Mouse (Mus musculus): ENCODE results near the gene Pheta2. TPM values are rescaled to one million over a fixed set of nuclear protein-coding genes. Genes with fewer than 3 reads are reported as not detected.

Pheta2 gene
- 1.6 and 2.1 TPM in 2 replicates for polyA plus RNA-seq (2015; fragmentation: Nextera tagmentation; extraction: Ambion mirVana)

- peaks cover 3% of the 10 kb centered on the region; the same call in 1 of the 2 replicates for H3K36me3 ChIP-seq (ENCODE audit: control insufficient read depth, insufficient read depth, low read length)
- H3K9ac ChIP-seq (ENCODE audit: low read depth, low read length) = peak within 1 kb of the TSS; percentile 53
- ATAC-seq = peak; percentile 92
- peak within 1 kb of the TSS; percentile 47 for H3K4me3 ChIP-seq (ENCODE audit: low read length)
- no peak within 1 kb of the TSS for H3K27ac ChIP-seq (ENCODE audit: low read depth, low read length)
- WGBS = 0% methylated on average over 41 of the region's 41 CpGs
- no peaks in the 10 kb centered on the region for H3K9me3 ChIP-seq (ENCODE audit: control insufficient read depth, low read length)
- H3K4me2 ChIP-seq (ENCODE audit: low read length) = peak within 1 kb of the TSS; percentile 76
- H3K27me3 ChIP-seq (replicated peaks; ENCODE audit: control insufficient read depth, insufficient read depth, low read length) = peaks cover 10% of the 10 kb centered on the region
- peaks cover 15% of the 10 kb centered on the region for H3K4me1 ChIP-seq (ENCODE audit: control insufficient read depth, insufficient read depth, low read depth, low read length)
These were observed at the start of gene Pheta2, which contains the start of the genes Naga and Smdt1 for GRCm38 (mm10) chr15:82338593-82339112. Gene Pheta2 (plus strand): TSS chr15:82338942. Gene Naga (minus strand): TSS chr15:82338925. Gene Smdt1 (plus strand): TSS chr15:82338959.

- Histone ChIP-seq H3K4me1 (ENCODE audit: control insufficient read depth, insufficient read depth, low read depth, low read length) (peaks cover 15% of the 10 kb centered on the region), H3K9ac (ENCODE audit: low read depth, low read length) (no peak overlapping the region), H3K4me3 (ENCODE audit: low read length) (no peak overlapping the region), H3K36me3 (ENCODE audit: control insufficient read depth, insufficient read depth, low read length) (peaks cover 45% of the 10 kb centered on the region), H3K27me3 (replicated peaks; ENCODE audit: control insufficient read depth, insufficient read depth, low read length) (no peaks in the 10 kb centered on the region), H3K9me3 (ENCODE audit: control insufficient read depth, low read length) (no peaks in the 10 kb centered on the region), H3K4me2 (ENCODE audit: low read length) (no peak overlapping the region), H3K27ac (ENCODE audit: low read depth, low read length) (no peak overlapping the region)
- no peak for ATAC-seq
- WGBS = 84% methylated on average over 7 of the region's 7 CpGs
These were observed 48.5 kb upstream of the Pheta2 start for GRCm38 (mm10) chr15:82290252-82290651.

GRCm38 (mm10) chr15:82292851-82293250, 45.9 kb upstream of the Pheta2 start:
- Histone ChIP-seq H3K4me1 (ENCODE audit: control insufficient read depth, insufficient read depth, low read depth, low read length) (peaks cover 15% of the 10 kb centered on the region), H3K27ac (ENCODE audit: low read depth, low read length) (peak overlapping the region; percentile 70), H3K4me2 (ENCODE audit: low read length) (peak overlapping the region; percentile 41), H3K9me3 (ENCODE audit: control insufficient read depth, low read length) (no peaks in the 10 kb centered on the region), H3K27me3 (replicated peaks; ENCODE audit: control insufficient read depth, insufficient read depth, low read length) (no peaks in the 10 kb centered on the region), H3K9ac (ENCODE audit: low read depth, low read length) (peak overlapping the region; percentile 17; the same call in 1 of the 2 replicates), H3K36me3 (ENCODE audit: control insufficient read depth, insufficient read depth, low read length) (peaks cover 32% of the 10 kb centered on the region), H3K4me3 (ENCODE audit: low read length) (no peak overlapping the region)
- peak; percentile 29 for ATAC-seq
- 10% methylated on average over 5 of the region's 5 CpGs for WGBS

GRCm38 (mm10) chr15:82293271-82293711, 45.5 kb upstream of the Pheta2 start:
- 6% methylated on average over 7 of the region's 7 CpGs for WGBS
- Histone ChIP-seq H3K4me2 (ENCODE audit: low read length) (peak overlapping the region; percentile 41), H3K36me3 (ENCODE audit: control insufficient read depth, insufficient read depth, low read length) (peaks cover 29% of the 10 kb centered on the region), H3K27me3 (replicated peaks; ENCODE audit: control insufficient read depth, insufficient read depth, low read length) (no peaks in the 10 kb centered on the region), H3K4me1 (ENCODE audit: control insufficient read depth, insufficient read depth, low read depth, low read length) (peaks cover 15% of the 10 kb centered on the region), H3K27ac (ENCODE audit: low read depth, low read length) (peak overlapping the region; percentile 70), H3K4me3 (ENCODE audit: low read length) (no peak overlapping the region), H3K9me3 (ENCODE audit: control insufficient read depth, low read length) (no peaks in the 10 kb centered on the region), H3K9ac (ENCODE audit: low read depth, low read length) (peak overlapping the region; percentile 17)
- ATAC-seq = peak; percentile 87

- ATAC-seq = peak; percentile 10; the same call in 1 of the 2 replicates
- 28% methylated on average over 8 of the region's 8 CpGs for WGBS
- peaks cover 15% of the 10 kb centered on the region for H3K4me1 ChIP-seq (ENCODE audit: control insufficient read depth, insufficient read depth, low read depth, low read length)
- H3K9me3 ChIP-seq (ENCODE audit: control insufficient read depth, low read length) = no peaks in the 10 kb centered on the region
- H3K27me3 ChIP-seq (replicated peaks; ENCODE audit: control insufficient read depth, insufficient read depth, low read length) = no peaks in the 10 kb centered on the region
- H3K36me3 ChIP-seq (ENCODE audit: control insufficient read depth, insufficient read depth, low read length) = peaks cover 22% of the 10 kb centered on the region
- no peak overlapping the region for H3K4me3 ChIP-seq (ENCODE audit: low read length)
- H3K9ac ChIP-seq (ENCODE audit: low read depth, low read length) = no peak overlapping the region
- peak overlapping the region; percentile 70 for H3K27ac ChIP-seq (ENCODE audit: low read depth, low read length)
- H3K4me2 ChIP-seq (ENCODE audit: low read length) = no peak overlapping the region
These were observed 44.7 kb upstream of the Pheta2 start for GRCm38 (mm10) chr15:82294059-82294458.

GRCm38 (mm10) chr15:82298764-82299561, 39.8 kb upstream of the Pheta2 start, which contains the start of gene Wbp2nl:
Gene Wbp2nl (plus strand): TSS chr15:82298954.
- Histone ChIP-seq H3K27me3 (replicated peaks; ENCODE audit: control insufficient read depth, insufficient read depth, low read length) (no peaks in the 10 kb centered on the region), H3K4me3 (ENCODE audit: low read length) (no peak within 1 kb of the TSS; the same call in 1 of the 2 replicates), H3K9me3 (ENCODE audit: control insufficient read depth, low read length) (no peaks in the 10 kb centered on the region), H3K9ac (ENCODE audit: low read depth, low read length) (no peak within 1 kb of the TSS), H3K4me1 (ENCODE audit: control insufficient read depth, insufficient read depth, low read depth, low read length) (peaks cover 3% of the 10 kb centered on the region), H3K27ac (ENCODE audit: low read depth, low read length) (no peak within 1 kb of the TSS), H3K4me2 (ENCODE audit: low read length) (peak within 1 kb of the TSS; percentile 25; the same call in 1 of the 2 replicates), H3K36me3 (ENCODE audit: control insufficient read depth, insufficient read depth, low read length) (no peaks in the 10 kb centered on the region)
- ATAC-seq = no peak
- 62% methylated on average over 39 of the region's 39 CpGs for WGBS

- 85% methylated on average over 3 of the region's 3 CpGs for WGBS
- H3K4me2 ChIP-seq (ENCODE audit: low read length) = no peak overlapping the region
- no peaks in the 10 kb centered on the region for H3K9me3 ChIP-seq (ENCODE audit: control insufficient read depth, low read length)
- no peaks in the 10 kb centered on the region for H3K4me1 ChIP-seq (ENCODE audit: control insufficient read depth, insufficient read depth, low read depth, low read length)
- H3K27me3 ChIP-seq (replicated peaks; ENCODE audit: control insufficient read depth, insufficient read depth, low read length) = no peaks in the 10 kb centered on the region
- no peak overlapping the region for H3K4me3 ChIP-seq (ENCODE audit: low read length)
- H3K9ac ChIP-seq (ENCODE audit: low read depth, low read length) = no peak overlapping the region
- no peaks in the 10 kb centered on the region for H3K36me3 ChIP-seq (ENCODE audit: control insufficient read depth, insufficient read depth, low read length)
- no peak for ATAC-seq
- H3K27ac ChIP-seq (ENCODE audit: low read depth, low read length) = no peak overlapping the region
These were observed 31.6 kb upstream of the Pheta2 start for GRCm38 (mm10) chr15:82307107-82307506.

GRCm38 (mm10) chr15:82308416-82308815, 30.3 kb upstream of the Pheta2 start:
- WGBS = 87% methylated on average over 3 of the region's 3 CpGs
- no peak overlapping the region for H3K4me2 ChIP-seq (ENCODE audit: low read length)

GRCm38 (mm10) chr15:82317839-82318238, 20.9 kb upstream of the Pheta2 start:
- Histone ChIP-seq H3K4me3 (ENCODE audit: low read length) (no peak overlapping the region), H3K4me2 (ENCODE audit: low read length) (no peak overlapping the region), H3K4me1 (ENCODE audit: control insufficient read depth, insufficient read depth, low read depth, low read length) (no peaks in the 10 kb centered on the region), H3K27me3 (replicated peaks; ENCODE audit: control insufficient read depth, insufficient read depth, low read length) (no peaks in the 10 kb centered on the region), H3K9me3 (ENCODE audit: control insufficient read depth, low read length) (no peaks in the 10 kb centered on the region), H3K27ac (ENCODE audit: low read depth, low read length) (no peak overlapping the region), H3K9ac (ENCODE audit: low read depth, low read length) (no peak overlapping the region), H3K36me3 (ENCODE audit: control insufficient read depth, insufficient read depth, low read length) (no peaks in the 10 kb centered on the region)
- WGBS = 89% methylated on average over 6 of the region's 6 CpGs
- ATAC-seq = no peak

More at GRCm38 (mm10) chr15:82308416-82308815, 30.3 kb upstream of the Pheta2 start:
- no peaks in the 10 kb centered on the region for H3K9me3 ChIP-seq (ENCODE audit: control insufficient read depth, low read length)
- no peak overlapping the region for H3K4me3 ChIP-seq (ENCODE audit: low read length)
- H3K27ac ChIP-seq (ENCODE audit: low read depth, low read length) = no peak overlapping the region
- ATAC-seq = no peak
- H3K4me1 ChIP-seq (ENCODE audit: control insufficient read depth, insufficient read depth, low read depth, low read length) = no peaks in the 10 kb centered on the region
- no peak overlapping the region for H3K9ac ChIP-seq (ENCODE audit: low read depth, low read length)
- H3K27me3 ChIP-seq (replicated peaks; ENCODE audit: control insufficient read depth, insufficient read depth, low read length) = no peaks in the 10 kb centered on the region
- H3K36me3 ChIP-seq (ENCODE audit: control insufficient read depth, insufficient read depth, low read length) = no peaks in the 10 kb centered on the region
